Mouse (Mus musculus): ENCODE data around the gene Wipi1. TPM values are rescaled to one million over a fixed set of nuclear protein-coding genes. Genes with fewer than 3 reads are reported as not detected.

Gene Wipi1
- total and polyA plus RNA-seq, 3 experiments = 22.1 to 38.6 (median 35.4) TPM

GRCm38 (mm10) chr11:109579999-109580398, 31.8 kb downstream of the Wipi1 start:
- DNase-seq = no peak

- DNase-seq = no peak
These were observed 33.2 kb downstream of the Wipi1 start for GRCm38 (mm10) chr11:109578536-109578935.

- DNase-seq = no peak
These were observed 35.9 kb downstream of the Wipi1 start for GRCm38 (mm10) chr11:109575832-109576231.

- no peak for DNase-seq
These were observed 37.2 kb downstream of the Wipi1 start for GRCm38 (mm10) chr11:109574604-109575003.

GRCm38 (mm10) chr11:109572051-109572450, 39.7 kb downstream of the Wipi1 start:
- no peak for DNase-seq

- no peak for DNase-seq
These were observed 42.0 kb downstream of the Wipi1 start for GRCm38 (mm10) chr11:109569809-109570208.

GRCm38 (mm10) chr11:109569007-109569618, 42.7 kb downstream of the Wipi1 start:
- no peak for DNase-seq

GRCm38 (mm10) chr11:109564466-109565214, 47.1 kb downstream of the Wipi1 start:
- no peak for DNase-seq

GRCm38 (mm10) chr11:109563708-109564107, 48.1 kb downstream of the Wipi1 start:
- no peak for DNase-seq

- DNase-seq = no peak
These were observed 50.3 kb downstream of the Wipi1 start for GRCm38 (mm10) chr11:109561445-109561844.

- DNase-seq = no peak
These were observed 50.9 kb downstream of the Wipi1 start for GRCm38 (mm10) chr11:109560793-109561257.

GRCm38 (mm10) chr11:109559241-109559640, 52.5 kb downstream of the Wipi1 start:
- no peak for DNase-seq

GRCm38 (mm10) chr11:109557419-109557818, 54.3 kb downstream of the Wipi1 start:
- DNase-seq = no peak

- DNase-seq = no peak
These were observed 55.6 kb downstream of the Wipi1 start for GRCm38 (mm10) chr11:109556130-109556529.

- DNase-seq = no peak
These were observed 57.3 kb downstream of the Wipi1 start for GRCm38 (mm10) chr11:109554443-109554842.

- no peak for DNase-seq
These were observed 57.8 kb downstream of the Wipi1 start for GRCm38 (mm10) chr11:109553921-109554320.

- no peak for DNase-seq
These were observed 62.0 kb downstream of the Wipi1 start for GRCm38 (mm10) chr11:109549599-109550290.

- no peak for DNase-seq
These were observed 64.1 kb downstream of the Wipi1 start for GRCm38 (mm10) chr11:109547652-109548051.

- no peak for DNase-seq
These were observed 65.3 kb downstream of the Wipi1 start for GRCm38 (mm10) chr11:109546305-109547001.

- no peak for DNase-seq
These were observed 66.0 kb downstream of the Wipi1 start for GRCm38 (mm10) chr11:109545700-109546143.

- DNase-seq = no peak
These were observed 66.5 kb downstream of the Wipi1 start for GRCm38 (mm10) chr11:109545265-109545664.

- DNase-seq = no peak
These were observed 67.3 kb downstream of the Wipi1 start for GRCm38 (mm10) chr11:109544432-109544831.

Data from adrenal gland, adult 2 months (tissue).